Mouse (Mus musculus) naive thymus-derived CD4-positive, alpha-beta T cell, adult 2 months (primary cell): ENCODE data around the gene Dnah10.

Experiments
- DNase-seq: peaks from one replicate; pipeline ENCODE4 v3.0.0-alpha.2; 2011; ENCODE audit warnings: low read depth

The Dnah10 gene

DNA sequence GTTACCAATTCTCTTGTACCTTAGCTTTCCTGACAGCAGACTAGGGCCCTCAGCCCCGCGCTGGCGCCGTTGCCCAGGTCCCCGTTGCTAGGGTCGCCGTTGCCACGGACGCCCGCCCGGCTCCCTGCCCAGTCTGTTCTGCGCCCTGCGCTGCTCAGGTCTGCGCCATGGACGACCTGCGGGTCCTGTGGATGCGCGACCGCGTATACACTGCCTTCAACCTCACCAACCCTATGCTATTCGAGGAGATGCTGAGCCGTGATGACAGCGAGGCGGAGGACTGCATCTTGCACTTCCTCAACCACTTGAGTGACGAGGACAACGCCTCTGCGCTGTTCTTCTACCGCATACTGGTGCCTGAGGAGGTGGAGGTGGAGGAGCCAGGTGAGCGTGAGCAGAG, at the start of gene Dnah10:
Gene Dnah10, plus strand, starts transcription at position 89 of the 400 bp plus-strand sequence.
- no peak for DNase-seq

DNA sequence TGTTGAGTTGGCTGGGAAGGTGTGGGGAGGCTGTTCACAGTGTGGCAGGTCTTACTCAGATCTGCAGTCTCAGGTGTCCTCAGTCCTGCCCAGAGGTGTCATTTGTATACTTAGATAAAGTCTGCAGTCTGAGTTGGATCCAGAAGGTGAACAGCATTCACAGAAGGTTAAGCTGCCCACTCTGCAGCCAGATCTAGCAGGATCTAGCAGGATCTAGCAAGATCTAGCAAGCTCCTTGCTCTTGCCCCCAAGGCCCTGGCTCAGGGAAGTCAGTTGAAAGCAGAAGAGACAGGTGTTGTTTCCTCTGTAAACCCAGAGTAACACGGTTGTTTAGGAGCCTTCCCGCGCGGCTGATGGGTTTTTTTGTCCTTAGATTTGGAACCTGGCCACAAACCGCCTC, 11.1 kb upstream of the Dnah10 start:
- no peak for DNase-seq

DNA sequence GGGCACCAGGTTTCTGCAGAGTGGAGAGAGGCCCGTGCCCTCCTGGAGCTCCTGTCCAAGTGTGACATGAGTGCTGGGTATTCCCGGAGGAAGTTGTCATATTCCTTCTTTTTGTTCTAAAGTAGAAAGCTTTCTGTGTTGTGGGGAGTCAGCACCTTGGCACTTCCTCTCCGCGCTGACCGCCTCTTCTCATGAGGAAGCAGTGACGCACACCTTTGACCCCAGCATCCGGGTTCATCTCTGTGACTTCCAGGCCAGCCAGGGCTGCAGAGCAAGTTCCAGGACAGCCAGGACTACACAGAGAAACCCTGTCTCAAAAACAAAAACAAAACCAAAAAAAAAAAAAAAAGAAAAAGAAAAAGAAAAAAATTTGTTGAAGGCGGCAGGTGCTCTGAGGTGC, 9.8 kb upstream of the Dnah10 start:
- DNase-seq = no peak

DNA sequence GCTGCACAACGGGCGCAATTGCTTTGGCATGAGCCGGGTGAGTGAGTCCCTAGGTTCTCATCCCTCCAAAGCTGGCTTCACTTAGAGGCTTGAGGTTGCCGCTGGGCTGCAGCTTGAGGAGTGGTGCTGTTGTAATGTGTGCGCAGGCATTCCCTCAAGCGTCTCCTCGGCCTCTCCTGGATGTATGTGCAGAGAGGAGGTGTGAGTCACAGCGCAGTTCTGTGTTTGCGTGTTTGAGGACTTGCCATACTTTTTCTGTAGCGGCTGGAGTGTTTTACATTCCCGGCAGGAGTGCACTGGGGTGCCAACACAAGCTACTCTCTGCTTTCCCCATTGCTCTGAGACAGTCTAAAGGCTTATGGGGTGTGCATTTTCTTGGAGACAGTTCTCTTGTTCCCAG, 6.9 kb upstream of the Dnah10 start:
- no peak for DNase-seq

DNA sequence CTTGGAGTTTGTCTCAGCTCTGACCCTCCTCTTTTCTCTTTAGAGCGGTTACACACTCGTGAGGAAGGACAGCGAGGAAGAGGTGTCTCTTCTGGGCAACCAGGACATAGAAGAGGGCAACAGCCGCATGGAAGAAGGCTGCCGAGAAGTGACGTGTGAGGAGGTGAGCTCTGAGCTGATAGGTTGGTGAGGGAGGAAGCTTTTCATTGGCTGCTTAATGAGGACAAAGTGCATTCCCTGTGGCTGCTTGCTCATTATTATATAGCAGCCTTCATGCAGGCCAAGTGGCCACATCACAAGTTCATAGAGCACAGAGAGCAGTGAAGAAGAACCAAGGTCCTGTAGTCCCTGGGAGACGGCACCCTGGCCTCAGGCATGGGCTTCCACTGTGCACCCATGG, 6.5 kb upstream of the Dnah10 start:
- DNase-seq = no peak

DNA sequence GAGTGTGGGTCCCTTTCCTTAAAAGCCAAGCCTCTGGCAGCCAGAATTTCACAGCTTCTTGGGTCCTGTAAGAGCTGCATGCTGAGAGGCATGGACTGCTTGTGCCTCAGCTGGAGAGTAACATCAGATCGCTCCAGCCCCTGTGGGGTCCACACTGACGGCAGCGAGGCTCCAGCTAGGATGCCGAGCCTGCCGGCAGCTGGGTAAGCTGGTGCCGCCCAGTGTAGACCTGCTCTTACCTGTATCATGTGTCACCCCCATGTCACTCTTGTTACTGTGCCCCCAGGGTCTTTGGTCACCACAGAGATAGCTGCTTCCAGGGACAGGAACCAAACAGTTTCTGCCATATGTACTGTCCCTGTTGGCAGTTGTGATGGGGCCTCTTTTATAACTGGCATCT, 1.8 kb upstream of the Dnah10 start:
- no peak for DNase-seq

DNA sequence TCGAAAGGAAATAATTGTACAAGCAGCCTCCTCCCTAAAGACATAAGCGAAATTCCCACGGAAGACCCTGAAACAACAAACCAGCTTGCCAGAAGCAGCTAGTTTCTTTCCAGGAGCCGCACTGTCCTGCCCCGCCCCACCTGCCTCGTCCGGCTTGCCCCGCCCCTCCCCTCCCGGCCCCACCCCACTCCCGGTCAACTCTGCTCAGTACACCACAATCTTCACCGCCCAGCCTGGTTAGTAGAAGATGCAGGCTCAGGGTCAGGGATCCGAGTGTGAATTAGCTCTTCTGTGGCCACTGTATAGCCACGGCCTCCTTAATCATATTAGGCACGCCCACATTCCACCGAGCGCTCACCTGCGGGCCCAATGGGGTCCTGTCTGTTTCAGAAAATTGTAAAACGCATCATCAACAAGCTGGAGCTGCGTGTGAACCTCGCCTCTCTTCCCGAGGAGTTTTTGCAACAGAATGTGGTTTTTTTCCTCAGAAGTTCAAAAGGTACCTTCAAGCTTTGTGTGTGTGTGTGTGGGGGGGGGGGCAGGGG, 4.8 kb downstream of the Dnah10 start:
- DNase-seq = peak; percentile 12

DNA sequence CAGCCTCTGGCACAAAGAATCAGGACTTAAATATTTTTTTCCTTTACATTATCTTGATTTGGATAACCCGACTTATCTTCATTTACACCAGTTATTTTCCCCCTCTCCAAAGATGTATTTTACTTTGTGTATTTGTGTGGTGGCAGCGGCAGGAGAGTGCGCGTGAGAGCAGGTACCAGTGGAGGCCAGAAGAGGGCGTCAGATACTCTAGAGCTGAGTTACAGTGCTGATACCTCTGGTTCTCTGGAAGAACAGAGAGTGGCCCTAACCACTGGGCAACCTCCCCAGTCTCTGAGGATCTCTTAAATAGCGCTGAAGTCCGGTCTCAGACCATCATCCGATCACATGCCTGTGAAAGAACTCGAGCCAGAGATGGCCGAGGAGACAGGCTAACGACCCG, 9.1 kb downstream of the Dnah10 start:
- no peak for DNase-seq

DNA sequence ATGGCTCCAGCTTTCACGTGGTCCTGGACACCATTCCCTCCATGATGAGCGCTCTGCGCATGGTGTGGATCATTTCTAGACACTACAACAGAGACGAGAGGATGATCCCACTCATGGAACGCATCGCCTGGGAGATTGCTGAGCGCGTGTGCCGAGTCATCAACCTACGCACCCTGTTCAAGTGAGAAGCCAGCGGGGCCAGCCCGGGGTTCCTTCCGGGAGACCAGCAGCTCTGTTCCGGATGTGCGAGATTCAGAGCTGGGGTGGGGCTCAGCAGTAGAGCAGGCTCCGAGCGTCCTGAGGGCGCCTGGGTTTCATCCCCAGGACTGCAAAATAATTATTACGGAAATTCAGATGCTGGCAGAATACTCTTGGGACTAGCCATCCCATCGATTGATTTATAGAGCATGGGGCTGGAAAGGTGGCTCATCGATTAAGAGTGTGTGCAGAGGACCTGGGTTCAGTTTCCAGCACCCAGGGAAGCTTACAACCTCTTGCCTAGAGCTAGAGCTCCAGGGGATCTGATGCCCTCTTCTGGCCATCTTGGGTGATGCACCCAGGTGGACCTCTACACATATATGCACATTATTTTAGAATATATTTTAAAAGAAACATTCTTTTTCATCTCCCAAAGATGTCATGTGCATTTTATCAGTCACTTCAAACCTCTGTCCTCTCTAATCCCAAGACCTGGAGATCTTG, 17.2 kb downstream of the Dnah10 start:
- no peak for DNase-seq

GRCm38 (mm10) chr5:124743841-124744240, 19.0 kb downstream of the Dnah10 start:
- no peak for DNase-seq

- no peak for DNase-seq
Measured at GRCm38 (mm10) chr5:124746220-124746619, 21.3 kb downstream of the Dnah10 start.

- no peak for DNase-seq
Measured at GRCm38 (mm10) chr5:124748296-124748695, 23.4 kb downstream of the Dnah10 start.

DNA sequence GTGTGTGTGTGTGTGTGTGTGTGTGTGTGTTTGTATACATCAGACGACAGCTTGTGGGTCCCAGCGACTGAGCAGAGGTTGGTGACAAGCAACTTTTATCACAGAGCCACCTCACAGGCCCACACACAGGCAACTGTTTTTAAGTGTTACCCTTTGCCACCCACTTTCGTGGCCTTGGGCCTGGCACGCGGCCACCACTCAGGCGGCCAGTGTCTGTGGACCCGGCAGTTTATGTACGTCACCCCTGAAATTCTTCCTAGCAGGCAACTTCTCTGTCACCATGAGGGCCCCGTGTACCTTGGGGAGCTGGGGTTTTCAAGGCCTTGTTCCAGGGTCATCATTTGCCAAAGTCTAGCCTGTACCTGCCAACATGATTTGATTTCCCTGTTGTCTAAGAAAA, 26.8 kb downstream of the Dnah10 start:
- DNase-seq = no peak

DNA sequence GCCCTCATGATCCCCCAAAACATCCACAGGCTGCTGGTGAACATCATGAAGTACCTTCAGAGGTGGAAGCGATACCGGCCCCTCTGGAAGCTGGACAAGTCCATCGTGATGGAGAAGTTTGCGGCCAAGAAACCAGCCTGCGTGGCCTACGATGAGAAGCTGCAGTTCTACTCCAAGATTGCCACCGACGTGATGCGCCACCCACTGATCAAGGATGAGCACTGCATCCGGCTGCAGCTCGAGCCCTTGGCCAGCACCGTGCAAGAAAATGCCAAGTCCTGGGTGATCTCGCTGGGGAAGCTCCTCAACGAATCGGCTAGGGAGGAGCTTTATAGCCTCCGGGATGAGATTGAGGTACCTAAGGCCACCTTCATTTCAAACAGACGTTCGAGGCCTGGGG, 36.1 kb downstream of the Dnah10 start:
- peak; percentile 39 for DNase-seq

- DNase-seq = peak; percentile 27
Measured at GRCm38 (mm10) chr5:124761787-124762186, 36.9 kb downstream of the Dnah10 start.

- DNase-seq = no peak
Measured at GRCm38 (mm10) chr5:124774552-124774951, 49.7 kb downstream of the Dnah10 start.

- DNase-seq = peak; percentile 13
Measured at GRCm38 (mm10) chr5:124776289-124776688, 51.4 kb downstream of the Dnah10 start.

- DNase-seq = peak; percentile 76
Measured at GRCm38 (mm10) chr5:124777178-124777709, 52.4 kb downstream of the Dnah10 start.

DNA sequence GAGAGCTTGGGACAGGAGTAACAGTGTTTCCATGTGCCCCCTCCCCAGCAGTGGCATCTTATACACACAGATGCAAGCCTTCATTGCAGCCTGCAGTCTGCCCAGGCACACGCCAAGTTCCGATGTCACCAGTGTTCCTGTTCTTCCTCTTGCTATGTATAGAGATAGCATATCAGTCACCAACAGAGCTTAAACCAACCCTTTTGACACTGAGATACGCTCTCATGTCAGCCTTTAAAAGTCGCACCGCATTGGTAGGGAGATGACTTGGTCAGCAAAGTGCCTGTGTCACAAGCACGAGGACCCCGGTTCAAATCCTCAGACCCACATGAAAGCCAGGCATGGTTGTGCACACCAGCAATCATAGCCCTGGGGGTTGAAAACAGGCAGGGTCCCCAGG, 55.0 kb downstream of the Dnah10 start:
- no peak for DNase-seq

DNA sequence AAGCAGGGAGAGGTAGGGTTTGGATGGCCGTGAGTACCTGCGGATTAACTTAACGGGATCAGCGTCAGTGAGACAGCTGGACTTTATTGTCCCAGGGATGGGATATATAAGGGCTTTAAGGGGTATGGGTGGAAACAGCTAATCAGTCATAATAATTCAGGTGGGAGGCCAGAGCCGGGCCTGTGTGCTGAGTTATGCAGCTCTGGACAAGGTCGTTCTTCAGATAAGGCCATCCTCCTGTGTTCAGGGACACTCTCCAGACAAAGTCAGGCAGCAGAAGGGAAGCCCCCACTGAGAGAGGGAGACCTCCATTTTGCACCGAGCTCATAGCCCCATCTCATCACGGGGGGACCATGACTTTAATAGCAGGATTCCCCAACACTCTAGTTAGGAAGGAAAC, 56.8 kb downstream of the Dnah10 start:
- DNase-seq = no peak

DNA sequence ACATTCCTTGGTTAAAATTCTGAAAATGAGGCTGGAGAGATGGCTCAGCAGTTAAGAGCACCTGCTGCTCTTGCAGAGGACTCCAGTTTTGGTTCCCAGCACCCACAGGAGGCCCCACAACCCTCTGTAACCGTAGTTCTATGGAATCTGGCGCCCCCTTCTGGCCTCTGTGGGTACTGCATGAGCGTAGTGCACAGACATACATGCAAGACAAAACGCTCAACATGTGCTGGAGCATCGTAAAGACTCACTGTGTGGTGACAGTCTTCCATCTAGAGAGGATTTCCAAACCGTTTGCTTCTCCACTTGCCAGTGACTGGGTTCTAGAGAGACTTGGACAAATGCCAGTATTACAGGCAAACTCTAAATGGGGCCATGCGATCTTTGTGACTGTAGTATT, 60.8 kb downstream of the Dnah10 start:
- DNase-seq = peak; percentile 23

DNA sequence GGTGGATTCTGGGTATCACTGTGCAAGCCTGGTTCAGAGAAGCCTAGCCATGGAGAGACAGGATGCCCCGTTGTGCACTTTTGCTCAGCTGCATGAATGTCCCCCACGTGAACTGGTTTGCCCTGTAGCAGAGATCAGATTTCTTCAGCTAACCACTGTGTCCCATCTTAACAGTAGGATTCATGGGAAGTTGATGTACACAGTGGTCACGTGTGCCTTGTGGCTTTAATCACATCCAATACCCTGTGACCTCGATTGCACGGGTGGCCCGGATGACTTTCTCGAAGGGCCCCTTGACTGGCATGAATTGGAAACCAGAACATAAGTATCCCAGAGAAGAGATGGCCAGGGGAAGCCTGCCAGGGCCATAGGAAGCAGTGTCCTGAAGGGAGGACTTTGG, 67.2 kb downstream of the Dnah10 start:
- DNase-seq = no peak

DNA sequence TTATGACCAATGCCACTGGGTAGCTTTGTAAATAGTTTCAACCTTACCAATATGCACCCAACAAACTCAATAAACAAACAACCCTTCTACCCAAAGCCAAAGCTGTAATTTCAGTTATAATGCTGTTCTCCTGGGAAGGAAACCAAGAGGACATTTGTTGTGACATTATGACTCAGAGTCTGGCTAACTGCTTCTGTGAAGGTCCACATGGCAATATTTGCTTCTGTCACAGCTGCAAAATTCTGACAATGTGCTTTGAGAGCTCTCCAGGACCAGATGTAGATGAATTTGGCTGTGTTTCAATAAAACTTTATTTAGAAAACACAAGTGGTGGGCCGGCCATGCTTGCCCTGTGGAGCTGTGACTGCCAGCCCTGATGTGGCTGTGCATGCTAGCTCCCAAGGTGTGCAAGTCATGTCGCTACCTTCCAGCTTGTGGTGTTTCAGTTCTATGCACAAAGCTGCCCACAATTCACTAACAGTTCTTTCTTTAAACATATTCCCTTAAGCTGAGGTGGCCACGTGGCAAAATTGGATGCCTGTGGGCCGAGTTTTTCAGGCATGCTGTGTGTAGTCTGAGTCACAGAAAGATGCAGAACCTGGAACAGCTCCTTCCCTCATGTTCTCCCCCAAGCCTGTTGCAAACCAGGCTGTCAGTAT, 85.0 kb downstream of the Dnah10 start:
- no peak for DNase-seq
